Mouse (Mus musculus) stomach, postnatal 0 days (tissue): ENCODE results near the gene Iffo1.

ENCODE experiments used
- CTCF ChIP-seq: IDR thresholded peaks from 2 replicates; pipeline ENCODE4 v1.5.1; 2016; ENCODE audit warnings: antibody characterized with exemption, low read depth, mild to moderate bottlenecking, moderate library complexity
- EP300 ChIP-seq: optimal IDR thresholded peaks from 2 replicates; pipeline ENCODE3; 2016; ENCODE audit warnings: antibody characterized with exemption

- TF ChIP-seq EP300 (no peak), CTCF (no peak)
Observed at GRCm38 (mm10) chr6:125143904-125144303, 1.1 kb upstream of the Iffo1 start.
